Mouse (Mus musculus): ENCODE measurements around the gene Bcar3. TPM values are rescaled to one million over a fixed set of nuclear protein-coding genes. Genes with fewer than 3 reads are reported as not detected.
"Not testable (repeated sequence)": the region's sequence is repeated elsewhere in the genome, so short reads cannot be mapped to it uniquely, and the experiment has no call there.

Gene Bcar3
- total RNA-seq, 2 experiments from 2014 or later = 14.1 to 23.2 TPM

GRCm38 (mm10) chr3:122386444-122386843 is 92.5 kb downstream of the Bcar3 start:
- DNase-seq = no peak

GRCm38 (mm10) chr3:122387771-122388170 is 93.8 kb downstream of the Bcar3 start:
- DNase-seq = no peak

GRCm38 (mm10) chr3:122389972-122390371 is 96.0 kb downstream of the Bcar3 start:
- no peak for DNase-seq

- DNase-seq = no peak
These were observed 97.2 kb downstream of the Bcar3 start for GRCm38 (mm10) chr3:122391098-122391497.

GRCm38 (mm10) chr3:122391816-122392215 is 97.9 kb downstream of the Bcar3 start:
- DNase-seq = no peak

- DNase-seq = not testable (repeated sequence)
These were observed 99.5 kb downstream of the Bcar3 start for GRCm38 (mm10) chr3:122393411-122393810.

- no peak for DNase-seq
These were observed 100.0 kb downstream of the Bcar3 start for GRCm38 (mm10) chr3:122393836-122394374.

- DNase-seq = no peak
These were observed 103.0 kb downstream of the Bcar3 start for GRCm38 (mm10) chr3:122396957-122397356.

- no peak for DNase-seq
These were observed 103.5 kb downstream of the Bcar3 start for GRCm38 (mm10) chr3:122397401-122397800.

- no peak for DNase-seq
These were observed 107.1 kb downstream of the Bcar3 start for GRCm38 (mm10) chr3:122401011-122401410.

GRCm38 (mm10) chr3:122402143-122402542 is 108.2 kb downstream of the Bcar3 start:
- no peak for DNase-seq

GRCm38 (mm10) chr3:122403860-122404557 is 110.1 kb downstream of the Bcar3 start:
- no peak for DNase-seq

- no peak for DNase-seq
These were observed 111.4 kb downstream of the Bcar3 start for GRCm38 (mm10) chr3:122405203-122405956.

GRCm38 (mm10) chr3:122406416-122406815 is 112.5 kb downstream of the Bcar3 start:
- no peak for DNase-seq

GRCm38 (mm10) chr3:122407757-122408156 is 113.8 kb downstream of the Bcar3 start:
- no peak for DNase-seq

- no peak for DNase-seq
These were observed 114.9 kb downstream of the Bcar3 start for GRCm38 (mm10) chr3:122408798-122409311.

- DNase-seq = no peak
These were observed 117.7 kb downstream of the Bcar3 start for GRCm38 (mm10) chr3:122411590-122411989.

- DNase-seq = peak; percentile 47
These were observed 120.0 kb downstream of the Bcar3 start for GRCm38 (mm10) chr3:122413729-122414561.

GRCm38 (mm10) chr3:122414868-122415267 is 120.9 kb downstream of the Bcar3 start:
- DNase-seq = no peak

- DNase-seq = no peak
These were observed 123.5 kb downstream of the Bcar3 start for GRCm38 (mm10) chr3:122417466-122417865.

- DNase-seq = no peak
These were observed 124.8 kb downstream of the Bcar3 start for GRCm38 (mm10) chr3:122418564-122419274.
